Mouse (Mus musculus) cerebellum, adult 9-10 months (tissue): ENCODE measurements around the gene Tfap2b.

ENCODE experiments used
- DNase-seq: peaks from one replicate; pipeline ENCODE4 v3.0.0; 2022

The Tfap2b gene

DNA sequence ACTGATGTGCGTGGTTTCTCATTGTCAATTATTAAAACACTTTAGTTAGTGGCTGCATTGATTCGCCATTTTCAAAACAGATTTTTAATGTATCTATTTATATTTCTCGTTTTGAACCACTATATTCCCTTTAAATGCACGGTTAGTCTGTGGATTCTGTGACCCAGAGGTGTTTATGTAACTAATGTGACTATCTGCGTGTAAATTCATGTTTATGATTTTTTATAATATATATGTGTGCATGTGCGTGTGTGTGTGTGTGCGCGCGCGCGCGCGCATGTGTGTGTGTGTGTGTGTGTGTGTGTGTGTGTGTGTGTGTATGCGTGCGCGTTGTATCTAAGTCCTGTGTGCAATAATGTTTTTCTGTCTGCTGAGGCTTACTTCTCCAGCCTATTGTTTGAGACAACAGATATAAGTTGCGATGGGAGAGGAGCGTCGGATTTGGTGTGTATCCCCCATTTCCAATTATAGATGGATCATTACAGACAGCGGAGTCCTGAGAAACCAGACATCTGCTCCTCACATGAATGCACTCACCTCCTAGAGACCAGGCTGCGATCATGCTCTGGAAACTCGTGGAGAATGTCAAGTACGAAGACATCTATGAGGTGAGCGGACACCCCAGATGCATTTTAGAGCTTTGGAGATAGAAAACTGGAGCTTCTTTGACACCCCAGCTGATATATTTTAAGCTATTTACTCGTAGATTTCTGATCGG is at the start of gene Tfap2b:
Gene Tfap2b, plus strand, starts transcription at position 274 of the 718 bp plus-strand sequence.
- DNase-seq = no peak

DNA sequence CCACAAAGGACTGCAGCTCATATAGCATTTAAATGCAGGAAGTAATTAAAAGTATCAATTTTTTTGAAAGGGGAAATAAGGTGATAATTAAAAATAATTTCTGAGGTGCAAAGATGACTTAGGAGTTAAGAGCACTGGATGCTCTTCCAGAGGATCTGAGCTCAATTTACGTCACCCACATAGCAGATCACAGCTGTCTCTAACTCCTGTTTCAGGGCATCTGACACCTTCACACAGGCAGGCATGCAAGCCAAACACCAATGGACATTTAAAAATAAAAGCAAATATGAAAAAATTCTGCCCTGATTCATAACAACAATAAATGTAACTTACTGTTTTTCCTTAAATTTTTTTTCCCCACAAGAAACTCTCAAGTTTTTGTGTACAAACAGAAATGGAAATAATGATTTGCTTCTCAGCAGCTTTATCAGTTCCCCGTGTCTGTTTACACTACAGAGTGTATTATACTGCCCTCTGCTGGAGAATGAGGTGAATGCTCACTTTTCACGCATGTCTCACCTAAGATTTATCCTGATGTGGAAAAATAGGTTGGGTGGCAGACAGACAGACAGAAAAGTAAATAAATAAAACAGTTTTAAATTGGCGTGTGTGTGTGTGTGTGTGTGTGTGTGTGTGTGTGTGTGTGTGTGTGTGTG is 29.8 kb upstream of the Tfap2b start:
- peak; percentile 53 for DNase-seq

DNA sequence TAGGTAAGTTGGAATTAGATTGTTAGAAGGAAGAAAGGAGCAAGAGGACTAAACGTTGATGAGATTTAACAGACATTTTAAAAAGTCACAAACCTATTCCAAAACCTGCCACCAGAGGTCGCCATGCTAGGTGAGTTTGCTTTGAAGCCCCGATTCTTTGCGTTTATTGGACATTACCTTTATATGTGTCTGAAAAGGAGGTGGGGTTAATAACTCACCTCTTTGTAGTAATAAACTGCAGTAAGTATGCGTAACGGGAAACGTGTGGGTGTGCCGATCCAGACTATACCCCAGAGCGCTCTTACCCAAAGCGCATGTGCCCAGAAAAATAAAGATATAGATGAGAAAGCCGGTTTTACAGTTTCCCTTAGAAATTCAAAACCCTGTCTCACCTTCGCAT is 3.1 kb upstream of the Tfap2b start:
- DNase-seq = peak; percentile 18

DNA sequence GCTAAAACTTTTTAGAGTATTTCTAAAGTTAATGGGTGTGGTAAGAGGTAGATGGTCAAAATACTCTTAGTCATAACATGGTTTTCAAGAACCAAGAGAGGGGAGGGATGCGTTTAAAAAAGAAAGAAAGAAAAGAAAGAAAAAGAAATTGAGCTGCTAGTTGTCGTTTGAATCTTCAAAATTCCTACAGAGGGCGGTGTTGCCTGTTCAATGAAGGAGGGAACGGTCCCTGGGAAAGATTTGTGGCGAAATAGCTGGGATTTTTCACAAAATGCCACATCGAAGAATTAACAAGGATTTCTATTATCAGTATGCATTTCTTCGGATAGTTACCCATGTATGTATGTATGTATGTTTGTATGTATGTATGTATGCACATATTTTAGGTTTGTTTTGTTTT is 2.5 kb upstream of the Tfap2b start:
- DNase-seq = no peak

DNA sequence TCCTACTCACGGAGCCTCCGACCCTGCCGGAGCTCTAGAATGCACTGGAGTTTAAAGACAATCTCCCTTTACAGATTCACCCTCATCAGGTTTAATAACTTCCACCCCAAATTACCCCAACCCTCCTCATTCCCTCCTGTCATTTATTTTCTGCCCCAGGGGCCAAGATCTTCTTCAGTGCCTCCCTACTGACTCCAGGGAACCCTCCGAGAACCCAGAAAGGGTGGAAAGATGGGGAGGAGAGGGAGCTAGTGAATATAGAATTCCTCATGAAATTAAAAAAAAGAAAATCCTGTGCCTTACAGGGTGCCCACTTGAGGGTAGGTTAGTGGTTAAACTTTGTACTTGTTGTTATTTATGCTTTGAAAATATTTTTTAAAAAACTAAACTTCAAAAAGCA is 1.1 kb upstream of the Tfap2b start:
- no peak for DNase-seq

DNA sequence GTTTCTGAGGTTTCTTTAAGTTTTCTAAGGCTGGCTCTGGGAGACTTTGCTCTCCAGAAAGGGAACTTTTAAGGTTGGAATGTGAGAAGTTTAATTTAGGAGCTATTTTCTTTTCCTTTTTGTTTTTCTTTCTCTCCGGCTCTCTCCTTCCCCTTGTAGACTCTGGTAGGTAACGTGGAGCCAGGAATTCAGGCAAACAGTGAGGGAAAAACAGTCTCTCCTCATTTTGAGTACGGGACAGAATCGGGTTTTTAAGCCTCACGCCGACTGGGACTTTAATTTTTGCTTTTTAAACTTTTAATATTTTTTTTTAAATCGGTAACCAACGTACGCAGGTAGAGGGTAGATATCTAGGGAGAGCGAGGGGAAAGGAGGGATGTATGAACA is 638 bp downstream of the Tfap2b start:
- no peak for DNase-seq

DNA sequence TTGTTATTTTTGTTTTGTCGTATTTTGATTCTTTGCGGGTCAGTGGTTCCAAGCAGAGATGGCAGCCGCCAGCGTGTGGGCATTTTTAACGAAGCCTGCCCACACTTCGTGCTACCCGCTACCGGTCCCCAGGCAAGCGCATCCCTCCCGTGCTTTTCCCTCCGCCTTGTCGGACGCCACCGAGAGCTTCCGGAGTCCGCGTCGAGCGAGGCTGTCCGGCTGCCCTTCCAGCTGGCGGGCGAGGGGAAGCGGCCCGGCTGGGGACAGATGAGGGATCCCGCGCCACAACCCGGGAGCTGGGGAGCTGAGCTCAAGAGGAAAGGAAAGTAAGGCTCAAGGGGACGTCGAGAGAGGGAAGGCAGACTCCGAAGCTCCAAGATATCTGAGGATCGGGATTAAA is 1.1 kb downstream of the Tfap2b start:
- no peak for DNase-seq

DNA sequence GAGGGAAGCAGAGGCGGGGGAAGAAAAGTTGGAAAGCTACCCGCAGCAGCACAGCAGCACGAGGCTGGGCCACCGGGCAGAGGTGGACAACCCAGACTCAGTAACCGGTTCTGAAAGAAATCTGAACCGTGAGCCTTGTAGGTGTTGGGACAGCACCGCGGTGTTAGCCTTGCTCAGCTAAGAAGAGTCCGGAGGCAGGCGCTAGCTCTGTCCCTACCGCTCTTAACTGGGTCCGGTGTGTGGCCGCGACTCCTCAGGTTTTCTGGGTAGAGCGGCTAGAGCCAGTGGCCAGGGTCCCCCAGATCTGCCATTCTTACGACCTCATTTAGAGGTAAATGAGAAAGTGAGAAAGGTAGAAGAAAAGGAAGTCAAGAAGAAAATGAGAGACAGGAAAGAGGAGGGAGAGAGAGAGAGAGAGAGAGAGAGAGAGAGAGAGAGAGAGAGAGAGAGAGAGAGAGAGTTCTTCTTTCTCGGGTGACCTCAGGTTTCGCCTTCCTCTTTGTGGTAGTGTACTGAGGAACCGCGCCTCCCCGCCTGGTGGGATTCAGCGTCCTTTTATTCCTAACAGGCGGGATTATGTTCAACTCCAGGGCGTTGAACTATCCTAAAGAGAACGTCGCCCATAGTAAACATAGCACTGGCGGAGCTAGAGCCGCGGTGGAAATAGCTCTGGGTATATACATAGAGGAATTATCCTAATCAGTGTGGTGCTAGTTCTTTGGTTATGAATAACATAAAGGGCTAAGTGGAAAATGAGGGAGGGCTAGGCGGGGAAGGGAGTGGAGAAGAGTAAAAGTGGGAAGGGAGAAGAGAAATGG is 1.7 kb downstream of the Tfap2b start:
- no peak for DNase-seq

DNA sequence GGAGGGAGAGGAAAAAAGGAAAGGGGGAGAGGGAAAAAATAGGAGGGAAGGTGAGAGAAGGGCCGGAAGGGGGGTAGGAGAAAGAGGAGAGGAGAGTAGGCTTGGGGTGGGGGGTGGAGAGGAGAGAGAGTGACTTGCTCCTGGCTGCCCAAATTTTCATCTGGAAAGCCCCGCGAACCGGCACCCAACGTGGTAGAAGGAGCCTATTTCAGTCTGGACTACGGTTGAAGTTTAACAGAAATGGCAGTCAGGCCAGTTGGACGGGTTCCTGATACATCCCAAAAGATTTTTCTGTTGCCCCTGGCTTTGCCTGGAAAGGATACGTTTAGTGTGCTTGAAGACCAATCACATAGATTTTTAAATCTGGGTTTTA is 2.3 kb downstream of the Tfap2b start:
- no peak for DNase-seq

DNA sequence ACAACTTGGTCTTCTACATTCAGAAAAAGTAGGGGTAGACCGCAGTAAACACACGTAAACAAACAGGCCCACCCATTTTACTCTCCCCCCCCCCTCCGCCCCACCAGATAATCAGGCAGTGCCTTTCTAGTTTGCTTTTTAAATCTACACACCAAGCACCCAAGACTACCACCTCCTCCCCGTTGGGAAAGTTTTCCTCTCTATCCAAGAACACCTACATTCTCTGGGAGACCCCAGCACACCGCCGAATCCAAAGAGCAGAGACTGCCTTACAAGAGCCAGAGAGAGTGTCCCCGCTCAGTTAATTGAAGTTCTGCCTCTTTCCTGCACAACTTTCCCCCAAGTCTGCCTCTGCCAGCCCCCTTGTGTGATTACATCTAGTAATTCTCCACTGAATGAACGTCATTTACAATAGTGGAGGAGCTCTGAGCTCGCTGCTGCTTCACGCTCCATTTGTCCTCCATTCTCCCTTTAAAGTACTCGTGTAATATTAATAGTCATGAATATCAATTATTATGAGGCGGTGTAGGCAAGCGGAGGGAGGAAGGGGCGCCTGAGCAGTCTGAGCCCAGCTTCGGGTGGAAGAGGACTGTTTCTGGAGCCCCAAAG is 2.9 kb downstream of the Tfap2b start:
- DNase-seq = no peak

DNA sequence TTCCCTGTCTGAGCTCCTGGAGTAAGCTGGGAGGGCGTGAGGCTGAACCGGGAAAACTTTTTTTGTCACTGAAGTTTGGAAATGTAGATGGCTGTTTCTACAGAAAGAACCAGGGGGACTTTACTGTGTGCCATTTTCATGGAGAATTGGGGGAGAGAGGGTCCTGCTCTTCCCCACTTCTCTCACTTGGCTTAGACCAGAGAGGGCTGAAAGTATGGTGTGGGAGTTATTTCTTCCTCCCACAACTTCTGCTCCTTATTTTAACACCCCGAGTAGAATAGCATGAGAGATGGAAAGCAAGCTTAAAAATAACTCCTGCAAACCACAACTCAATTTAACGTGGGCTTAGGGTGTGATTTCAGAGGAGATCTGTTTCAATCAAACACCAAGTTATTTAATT is 4.0 kb downstream of the Tfap2b start:
- DNase-seq = no peak

DNA sequence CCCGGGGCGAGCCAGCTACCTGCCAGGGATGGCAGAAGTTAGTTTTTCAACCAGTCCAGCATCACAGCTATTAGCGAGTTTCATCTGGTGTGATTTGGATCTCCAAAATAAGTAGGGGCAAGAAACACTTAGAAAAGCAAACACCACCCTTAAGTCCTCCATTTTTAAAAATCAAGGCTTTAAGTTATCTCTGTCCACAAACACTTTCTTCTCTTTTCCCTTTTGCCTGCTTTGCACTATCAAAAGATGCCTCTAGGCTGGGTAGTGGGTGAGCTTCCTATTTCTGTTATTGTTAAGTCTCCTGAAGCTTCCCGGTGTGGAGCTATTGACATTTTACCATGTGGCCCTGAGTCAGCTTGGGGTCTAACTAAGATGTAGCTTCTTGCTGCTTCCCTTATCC is 4.5 kb downstream of the Tfap2b start:
- DNase-seq = no peak

DNA sequence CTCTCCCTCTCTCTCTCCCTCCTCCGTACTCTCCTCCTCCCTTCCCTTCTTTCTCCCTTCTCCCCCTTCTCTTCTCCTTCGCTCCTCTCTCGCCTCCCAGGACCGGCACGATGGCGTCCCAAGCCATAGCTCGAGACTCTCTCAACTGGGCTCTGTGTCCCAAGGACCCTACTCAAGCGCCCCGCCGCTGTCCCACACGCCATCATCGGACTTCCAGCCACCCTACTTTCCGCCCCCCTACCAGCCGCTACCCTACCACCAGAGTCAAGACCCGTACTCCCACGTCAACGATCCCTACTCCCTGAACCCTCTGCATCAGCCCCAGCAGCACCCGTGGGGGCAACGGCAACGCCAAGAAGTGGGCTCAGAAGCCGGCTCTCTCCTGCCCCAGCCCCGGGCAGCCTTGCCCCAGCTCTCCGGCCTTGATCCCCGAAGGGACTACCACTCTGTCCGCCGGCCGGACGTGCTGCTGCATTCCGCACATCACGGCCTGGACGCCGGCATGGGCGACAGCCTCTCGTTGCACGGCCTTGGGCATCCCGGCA is 5.2 kb downstream of the Tfap2b start:
- DNase-seq = no peak

DNA sequence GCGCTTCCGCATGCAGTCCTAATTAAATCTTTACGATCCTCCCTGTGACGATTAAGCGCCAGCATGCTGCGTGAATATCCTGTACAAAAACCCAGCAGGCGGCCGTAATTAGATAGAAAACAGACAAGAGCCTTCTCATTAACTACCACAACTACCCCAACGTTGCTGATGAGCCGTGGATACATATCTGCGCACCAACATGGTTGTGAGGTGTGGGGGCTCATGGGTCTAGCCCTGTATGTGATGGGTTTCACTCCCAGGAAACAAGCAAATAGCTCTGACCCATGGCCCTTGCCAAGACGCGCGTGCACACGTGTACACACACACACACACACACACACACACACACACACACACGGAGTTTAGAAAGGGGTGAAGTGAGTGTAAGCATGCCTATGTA is 8.7 kb downstream of the Tfap2b start:
- no peak for DNase-seq

DNA sequence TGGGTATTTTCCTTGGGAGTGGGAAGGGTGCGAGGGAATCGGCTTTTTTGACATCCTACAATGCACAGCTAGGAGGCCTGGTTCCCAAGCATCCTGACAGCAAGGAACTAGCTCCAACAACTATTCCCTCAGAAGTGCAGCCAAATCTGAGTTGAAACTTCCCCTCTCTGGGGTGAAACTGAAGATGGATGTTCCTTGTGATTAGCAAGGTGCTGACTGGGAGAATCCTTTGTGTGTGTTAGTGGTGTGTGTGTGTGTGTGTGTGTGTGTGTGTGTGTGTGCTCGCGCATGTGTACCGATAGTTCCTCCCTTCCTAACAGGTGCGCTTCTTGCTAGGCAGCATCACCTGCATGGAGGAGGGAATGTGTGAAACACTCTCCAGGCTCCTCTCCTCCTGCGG is 9.5 kb downstream of the Tfap2b start:
- no peak for DNase-seq

DNA sequence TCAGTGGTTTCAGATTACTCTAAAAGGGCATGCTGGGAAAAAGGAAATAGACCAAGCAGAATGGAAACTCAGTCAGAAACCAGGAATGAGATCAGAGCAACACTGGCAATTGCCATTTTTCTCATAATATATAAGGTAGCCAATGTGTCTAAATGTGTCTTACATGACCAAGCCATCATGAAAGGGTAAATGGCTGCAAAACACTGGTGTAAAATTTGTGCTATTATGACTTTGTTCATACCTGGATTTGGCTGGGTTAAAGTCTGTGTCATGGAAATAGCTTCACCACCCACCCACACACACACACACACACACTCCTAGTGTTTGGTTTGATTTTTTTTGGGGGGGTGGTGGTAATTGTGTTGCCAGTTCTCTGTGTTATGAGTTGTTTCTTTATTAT is 10.7 kb downstream of the Tfap2b start:
- DNase-seq = no peak

DNA sequence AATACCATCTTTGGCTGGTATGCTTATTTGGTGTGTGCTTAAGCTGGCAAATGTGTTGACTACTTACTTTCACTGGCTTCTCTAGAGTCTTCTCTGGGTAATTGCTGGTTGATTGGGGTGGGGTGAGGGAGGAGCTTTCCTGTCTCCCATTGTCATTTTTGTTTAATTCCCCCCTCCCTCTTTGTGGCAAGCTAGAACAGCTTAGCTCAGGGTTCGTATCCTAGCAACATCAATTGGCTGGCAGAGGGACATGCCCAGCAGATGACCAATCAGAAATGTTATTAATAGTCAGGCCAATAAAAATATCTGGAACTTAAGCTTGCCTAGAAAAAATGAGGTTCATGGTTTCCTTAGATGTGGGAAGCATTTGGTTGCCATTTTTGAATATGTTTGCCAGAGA is 11.8 kb downstream of the Tfap2b start:
- DNase-seq = no peak

DNA sequence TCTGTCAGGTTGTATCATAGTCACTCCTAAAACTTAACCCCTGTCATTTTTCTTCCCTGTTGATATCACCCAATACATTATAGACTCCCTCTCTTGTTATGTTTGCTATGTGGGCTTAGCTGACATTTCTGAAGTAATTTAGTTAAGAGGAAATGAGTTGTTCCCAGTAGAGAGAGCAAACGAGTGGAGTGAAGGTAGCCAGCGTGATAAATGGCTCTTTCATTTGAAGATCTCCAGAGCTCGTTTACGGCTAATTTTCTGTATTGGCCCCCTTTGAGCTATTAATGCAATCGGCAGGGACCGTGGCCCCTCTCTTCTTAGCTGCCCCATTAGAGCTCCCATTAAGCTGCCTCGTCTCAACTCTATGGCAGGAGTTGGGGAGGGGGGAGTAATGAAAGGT is 12.9 kb downstream of the Tfap2b start:
- DNase-seq = no peak

DNA sequence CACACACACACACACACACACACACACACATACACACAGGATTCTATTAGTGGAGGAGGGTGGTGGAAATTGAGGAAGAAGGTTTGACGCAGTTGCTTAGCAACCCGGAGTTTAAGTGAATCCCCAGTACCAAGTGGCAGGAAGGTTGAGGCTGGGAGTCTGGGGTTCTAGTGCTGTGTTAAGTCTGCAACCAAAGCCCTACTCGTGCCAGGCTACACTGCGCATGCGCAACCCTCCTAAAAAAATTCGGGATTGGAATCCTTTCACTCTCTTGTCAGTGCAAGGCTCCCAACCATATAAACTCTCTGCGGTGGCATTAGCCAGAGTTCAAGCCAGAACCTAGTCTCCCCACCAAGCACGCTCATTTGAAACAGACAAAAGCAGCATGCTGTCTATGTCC is 18.0 kb downstream of the Tfap2b start:
- DNase-seq = no peak

DNA sequence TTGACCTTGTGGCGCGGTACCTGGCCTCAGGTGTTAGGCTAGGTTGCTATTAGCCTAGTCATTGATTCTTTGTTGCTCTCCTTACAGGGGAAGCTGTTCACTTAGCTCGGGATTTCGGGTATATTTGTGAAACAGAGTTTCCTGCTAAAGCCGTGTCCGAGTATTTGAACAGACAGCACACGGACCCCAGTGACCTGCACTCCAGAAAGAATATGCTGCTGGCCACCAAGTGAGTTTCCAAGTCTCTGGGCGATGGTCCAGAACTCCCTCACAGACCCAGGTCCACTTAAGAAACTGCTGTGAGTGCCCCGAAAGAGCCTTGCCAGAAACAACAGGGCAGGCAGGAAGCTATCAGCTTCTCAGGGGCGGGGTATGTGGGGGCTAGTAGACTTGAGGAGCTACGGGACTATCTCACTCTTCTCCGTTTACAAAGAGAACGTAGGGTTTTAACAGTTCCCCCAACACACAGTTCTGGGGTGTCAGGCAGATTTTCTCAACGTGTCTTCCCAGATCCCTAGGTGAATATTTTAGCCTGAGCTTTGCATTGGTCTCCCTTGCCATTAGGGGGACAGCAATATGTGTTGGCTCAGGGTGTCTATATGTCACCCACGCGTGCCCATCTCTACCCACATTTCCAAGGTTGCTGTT is 22.3 kb downstream of the Tfap2b start:
- no peak for DNase-seq

DNA sequence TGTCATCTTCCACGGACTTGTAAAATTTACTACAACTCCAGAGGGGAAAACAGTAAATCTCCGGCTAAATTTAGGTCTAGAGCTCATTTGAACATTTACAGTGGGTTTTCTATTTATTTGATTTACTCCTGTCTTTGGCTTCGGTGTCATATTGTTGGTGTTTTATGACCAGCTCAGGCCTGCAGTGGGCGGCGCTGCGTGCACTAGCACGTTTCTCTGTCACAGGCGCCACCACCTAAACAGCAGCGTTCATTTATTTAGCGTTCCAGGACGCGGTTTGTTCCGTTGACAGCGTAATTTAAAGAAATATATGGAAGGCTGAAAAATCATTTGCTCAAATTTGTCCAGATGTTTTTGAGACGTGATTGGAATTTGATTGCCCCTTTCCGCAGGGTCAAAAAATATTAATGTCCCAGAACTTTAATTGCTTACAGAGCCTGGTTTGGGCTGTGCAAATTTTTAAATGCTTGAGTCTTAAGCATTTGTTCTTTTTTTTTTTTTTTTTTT is 22.9 kb downstream of the Tfap2b start:
- DNase-seq = no peak

DNA sequence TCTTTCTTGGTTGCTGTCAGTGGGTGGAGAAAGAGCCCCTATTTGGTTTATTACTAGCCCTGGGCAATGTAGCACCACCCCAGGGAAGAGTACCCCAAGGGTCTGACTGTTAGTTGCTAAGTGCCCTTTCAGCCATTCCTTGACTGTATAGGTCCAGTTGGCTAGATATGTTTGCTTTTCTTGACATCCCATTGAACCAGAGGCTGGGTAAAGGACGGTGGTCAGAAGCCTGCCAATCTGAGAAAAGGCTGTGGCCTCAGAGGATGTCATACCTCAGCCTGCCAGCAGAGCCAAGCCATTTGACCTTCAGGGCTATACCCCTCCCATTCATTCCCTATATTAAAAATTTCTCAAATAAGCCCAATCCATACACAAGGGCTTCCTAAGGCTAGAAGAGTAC is 24.0 kb downstream of the Tfap2b start:
- no peak for DNase-seq

DNA sequence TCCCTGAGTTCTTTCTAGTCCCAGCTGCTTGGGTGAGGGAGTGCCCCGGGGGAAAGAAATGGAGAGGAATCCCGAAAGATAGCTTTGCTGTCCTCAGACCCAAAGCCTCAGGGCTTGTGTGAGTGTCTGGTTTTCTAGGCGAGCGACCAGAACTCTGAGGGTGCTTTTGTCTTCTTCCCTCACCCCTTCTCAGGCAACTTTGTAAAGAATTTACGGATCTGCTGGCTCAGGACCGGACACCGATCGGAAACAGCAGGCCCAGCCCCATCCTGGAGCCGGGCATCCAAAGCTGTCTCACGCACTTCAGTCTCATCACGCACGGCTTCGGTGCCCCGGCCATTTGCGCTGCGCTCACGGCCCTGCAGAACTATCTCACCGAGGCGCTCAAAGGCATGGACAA is 25.1 kb downstream of the Tfap2b start:
- DNase-seq = no peak
